Mouse (Mus musculus): Measurements from ENCODE around the gene Gm21962. TPM values are rescaled to one million over a fixed set of nuclear protein-coding genes. Genes with fewer than 3 reads are reported as not detected.

The Gm21962 gene
- polyA plus RNA-seq, 2 experiments from 2014 or later = not detected

GRCm38 (mm10) chr3:137716573-137717157, 45.3 kb downstream of the Gm21962 start:
- no peak for ATAC-seq

Other genes starting within 250 kb of the Gm21962 start
- under 1 TPM in 1 of 2 experiments, not detected in 1; 0.60 TPM for gene Ddit4l, start 49.9 kb upstream of the Gm21962 start, polyA plus RNA-seq (2017; shearing (Covaris generic))
- gene H2afz, start 193.0 kb downstream of the Gm21962 start, polyA plus RNA-seq (2017; shearing (Covaris generic)) = 1,000 to 10,000 TPM; 1,823 to 2,009 TPM
- 1 to 10 TPM; 2.8 to 3.9 TPM for gene Dnajb14, start 196.2 kb downstream of the Gm21962 start, polyA plus RNA-seq (2017; shearing (Covaris generic))
- 10 to 100 TPM; 69.7 to 81.8 TPM for gene Lamtor3, start 247.0 kb downstream of the Gm21962 start, polyA plus RNA-seq (2017; shearing (Covaris generic))